Mouse (Mus musculus) CH12.LX (cell line): Measurements from ENCODE around the gene Gpx7. TPM values are rescaled to one million over a fixed set of nuclear protein-coding genes. Genes with fewer than 3 reads are reported as not detected.

Experiments used
- DNase-seq: peaks from one replicate; pipeline ENCODE4 v3.0.0-alpha.2; 2013; ENCODE audit errors: extremely low read depth
- H3K27ac ChIP-seq: 2 replicates; pipeline ENCODE4 v1.5.1; 2012; ENCODE audit warnings: low read depth, mild to moderate bottlenecking, control low read depth, moderate library complexity; ENCODE audit not compliant: insufficient read depth
- H3K27me3 ChIP-seq: replicated peaks from 2 replicates; pipeline ENCODE3; 2012; ENCODE audit warnings: inconsistent platforms
- H3K36me3 ChIP-seq, 2 experiments: replicated peaks in 1 of 2; 2 replicates each; pipeline versions ENCODE3 to v1.6.1; 2012; ENCODE audit warnings: inconsistent platforms in 1 of 2, low read length in 1 of 2, mild to moderate bottlenecking in 1 of 2, mixed read lengths in 1 of 2, moderate library complexity in 1 of 2; ENCODE audit not compliant: control insufficient read depth in 1 of 2, insufficient read depth in 1 of 2
- H3K4me1 ChIP-seq, 2 experiments: 2 replicates each; pipeline ENCODE4 v1.6.1; 2012; ENCODE audit warnings: inconsistent platforms in 1 of 2, moderate library complexity in 1 of 2; ENCODE audit not compliant: insufficient read depth in 2 of 2, control insufficient read depth in 1 of 2
- H3K4me2 ChIP-seq: 2 replicates; pipeline ENCODE4 v1.6.1; 2012; ENCODE audit warnings: low read depth, mild to moderate bottlenecking, control low read depth; ENCODE audit not compliant: poor library complexity, insufficient read depth, severe bottlenecking
- H3K4me3 ChIP-seq, 3 experiments: fragments of 150-350 bp in 1 of 3; sonication (generic) in 1 of 3; replicated peaks in 1 of 3; 2 replicates each; pipeline versions ENCODE3 to v1.5.1; 2011 to 2012; ENCODE audit warnings: low read depth in 2 of 3, low read length in 2 of 3, mild to moderate bottlenecking in 2 of 3, moderate library complexity in 2 of 3, control low read depth in 1 of 3, improper control_type of control experiment in 1 of 3, inconsistent platforms in 1 of 3, mixed read lengths in 1 of 3; ENCODE audit not compliant: poor library complexity in 1 of 3
- H3K79me2 ChIP-seq: replicated peaks from 2 replicates; pipeline ENCODE4 v1.6.1; 2012; ENCODE audit warnings: mild to moderate bottlenecking, moderate library complexity; ENCODE audit not compliant: control insufficient read depth, poor library complexity, insufficient read depth, severe bottlenecking; ENCODE audit errors: extremely low read depth
- H3K9ac ChIP-seq: 2 replicates; pipeline ENCODE4 v1.6.1; 2012; ENCODE audit warnings: low read depth, mild to moderate bottlenecking, control low read depth, moderate library complexity; ENCODE audit not compliant: insufficient read depth
- H3K9me3 ChIP-seq: replicated peaks from 2 replicates; pipeline ENCODE3; 2012; ENCODE audit warnings: low read length, inconsistent platforms, mixed read lengths
- CHD2 ChIP-seq: IDR thresholded peaks from 2 replicates; pipeline ENCODE4 v1.6.1; 2011; ENCODE audit warnings: low read length, improper control_type of control experiment
- CTCF ChIP-seq, 2 experiments: IDR thresholded peaks in 1 of 2; conservative IDR thresholded peaks in 1 of 2; 2 replicates each; pipeline ENCODE4 v1.5.1; 2011 to 2012; ENCODE audit warnings: low read depth in 2 of 2, low read length in 2 of 2, improper control_type of control experiment in 1 of 2, inconsistent platforms in 1 of 2, mild to moderate bottlenecking in 1 of 2, moderate library complexity in 1 of 2
- ETS1 ChIP-seq: conservative IDR thresholded peaks from 2 replicates; pipeline ENCODE4 v1.6.1; 2012; ENCODE audit warnings: low read depth, mild to moderate bottlenecking, inconsistent platforms, low read length, improper control_type of control experiment, moderate library complexity
- HCFC1 ChIP-seq: IDR thresholded peaks from 2 replicates; pipeline ENCODE4 v1.6.1; 2012; ENCODE audit warnings: low read depth, mild to moderate bottlenecking, inconsistent platforms, low read length, improper control_type of control experiment
- IRF4 ChIP-seq: IDR thresholded peaks from 2 replicates; pipeline ENCODE4 v1.6.1; 2014; ENCODE audit warnings: low read depth, mild to moderate bottlenecking, inconsistent platforms, low read length, improper control_type of control experiment
- JUND ChIP-seq: conservative IDR thresholded peaks from 2 replicates; pipeline ENCODE4 v1.6.1; 2011; ENCODE audit warnings: low read depth, low read length, improper control_type of control experiment
- MAFK ChIP-seq: IDR thresholded peaks from 2 replicates; pipeline ENCODE4 v1.6.1; 2011; ENCODE audit warnings: low read length, improper control_type of control experiment; ENCODE audit not compliant: insufficient replicate concordance
- MAX ChIP-seq: IDR thresholded peaks from 2 replicates; pipeline ENCODE4 v1.6.1; 2011; ENCODE audit warnings: low read length, improper control_type of control experiment
- MEF2A ChIP-seq: IDR thresholded peaks from 2 replicates; pipeline ENCODE4 v1.6.1; 2014; ENCODE audit warnings: low read depth, mild to moderate bottlenecking, inconsistent platforms, low read length, improper control_type of control experiment, borderline replicate concordance
- MXI1 ChIP-seq: IDR thresholded peaks from 2 replicates; pipeline ENCODE4 v1.6.1; 2011; ENCODE audit warnings: mild to moderate bottlenecking, low read depth, low read length, improper control_type of control experiment
- NRF1 ChIP-seq: IDR thresholded peaks from 2 replicates; pipeline ENCODE4 v1.6.1; 2014; ENCODE audit warnings: low read depth, mild to moderate bottlenecking, inconsistent platforms, low read length, improper control_type of control experiment, moderate library complexity
- PAX5 ChIP-seq: IDR thresholded peaks from 2 replicates; pipeline ENCODE4 v1.6.1; 2012; ENCODE audit warnings: low read length, inconsistent platforms, mixed read lengths
- POLR2A ChIP-seq: IDR thresholded peaks from 2 replicates; pipeline ENCODE4 v1.6.1; 2011; ENCODE audit warnings: low read depth, mild to moderate bottlenecking, improper control_type of control experiment, low read length
- POLR2AphosphoS2 ChIP-seq: IDR thresholded peaks from 2 replicates; pipeline ENCODE4 v1.6.1; 2011; ENCODE audit warnings: low read depth, low read length, improper control_type of control experiment
- RAD21 ChIP-seq: IDR thresholded peaks from 2 replicates; pipeline ENCODE4 v1.6.1; 2011; ENCODE audit warnings: low read depth, mild to moderate bottlenecking, low read length, improper control_type of control experiment, moderate library complexity
- RCOR1 ChIP-seq: conservative IDR thresholded peaks from 2 replicates; pipeline ENCODE4 v1.6.1; 2012; ENCODE audit warnings: low read depth, mild to moderate bottlenecking, inconsistent platforms, low read length, improper control_type of control experiment
- SIN3A ChIP-seq: IDR thresholded peaks from 2 replicates; pipeline ENCODE4 v1.6.1; 2012; ENCODE audit warnings: low read length, improper control_type of control experiment, inconsistent platforms
- SMC3 ChIP-seq: IDR thresholded peaks from 2 replicates; pipeline ENCODE4 v1.6.1; 2011; ENCODE audit warnings: low read depth, low read length, improper control_type of control experiment
- TBP ChIP-seq: conservative IDR thresholded peaks from 2 replicates; pipeline ENCODE4 v1.6.1; 2011; ENCODE audit warnings: low read depth, low read length, improper control_type of control experiment
- TCF12 ChIP-seq: IDR thresholded peaks from 2 replicates; pipeline ENCODE4 v1.6.1; 2014; ENCODE audit warnings: low read depth, mild to moderate bottlenecking, inconsistent platforms, low read length, improper control_type of control experiment
- UBTF ChIP-seq: IDR thresholded peaks from 2 replicates; pipeline ENCODE4 v1.6.1; 2012; ENCODE audit warnings: low read depth, mild to moderate bottlenecking, inconsistent platforms, low read length, improper control_type of control experiment, moderate library complexity
- USF2 ChIP-seq: conservative IDR thresholded peaks from 2 replicates; pipeline ENCODE4 v1.6.1; 2011; ENCODE audit warnings: low read depth, low read length, improper control_type of control experiment
- ZNF384 ChIP-seq: IDR thresholded peaks from 2 replicates; pipeline ENCODE4 v1.6.1; 2012; ENCODE audit warnings: low read depth, low read length, improper control_type of control experiment, inconsistent platforms
- dilution Hi-C: fragments of 300-500 bp; cut with MboI; formaldehyde crosslinking; loops from 2 replicates; pipeline ENCODE4 v1.14.3; 2020; ENCODE audit warnings: low sequenced_read_pairs; ENCODE audit not compliant: extremely low pct_unique_long_range_greater_than_20kb, extremely low pct_ligation_motif_present
- in situ Hi-C: fragments of 300-500 bp; cut with MboI; formaldehyde crosslinking; loops from 3 replicates; pipeline ENCODE4 v1.14.3; 2019; ENCODE audit warnings: low sequenced_read_pairs, low pct_ligation_motif_present, low pct_unique_long_range_greater_than_20kb, mixed read lengths
- polyA plus RNA-seq: library from polyadenylated mRNA; unstranded; fragments of >175 nt; gene quantifications from 2 replicates; pipeline ENCODE4 v1.2.1, GENCODE M21; 2012; ENCODE audit warnings: low read depth; ENCODE audit not compliant: insufficient read length
- total RNA-seq, 2 experiments: library from RNA; depleted of rRNA; stranded (reverse); fragments of 300-350 nt in 1 of 2; fragments of >200 nt in 1 of 2; gene quantifications; 2 replicates each; pipeline ENCODE4 v1.2.3; 2012 to 2014

The Gpx7 gene
- total and polyA plus RNA-seq, 3 experiments: not detected

GRCm38 (mm10) chr4:108430656-108431560 is 24.1 kb upstream of the Gpx7 start:
- no peak for DNase-seq
- Histone ChIP-seq H3K9me3 (no peaks in the 10 kb centered on the region), H3K79me2 (no peaks in the 10 kb centered on the region; the same call in 1 of the 2 replicates), H3K9ac (no peak overlapping the region), H3K36me3 (no peaks in the 10 kb centered on the region), H3K4me1 (peaks cover 0 to 11% of the 10 kb centered on the region in 2 experiments; a peak in 2 of 4 replicates), H3K4me3 (no peak overlapping the region), H3K27ac (no peak overlapping the region), H3K4me2 (no peak overlapping the region), H3K27me3 (no peaks in the 10 kb centered on the region)
- dilution Hi-C loops (no loop called here), in situ Hi-C loops (no loop called here)
- TF ChIP-seq IRF4 (no peak), CTCF (conservative IDR thresholded peaks at IDR 0.05 in 1 of 2, IDR thresholded peaks at IDR 0.05 in 1 of 2; ENCODE audit: low read depth in 2 of 2, low read length in 2 of 2) (no peak), SMC3 (no peak), USF2 (no peak), ZNF384 (no peak)

- dilution Hi-C loops: no loop called here
- H3K4me1 ChIP-seq: peaks cover 0 to 11% of the 10 kb centered on the region in 2 experiments; a peak in 2 of 4 replicates
These were observed 21.6 kb upstream of the Gpx7 start for GRCm38 (mm10) chr4:108428341-108428721.

More at GRCm38 (mm10) chr4:108428341-108428721, 21.6 kb upstream of the Gpx7 start:
- in situ Hi-C loops: no loop called here
- TF ChIP-seq UBTF (no peak), USF2 (no peak), SIN3A (no peak), TBP (no peak), POLR2A (no peak), HCFC1 (no peak), MAFK (no peak), MEF2A (no peak), NRF1 (no peak), MAX (no peak), RCOR1 (no peak), PAX5 (no peak), JUND (no peak), RAD21 (no peak), TCF12 (no peak), POLR2AphosphoS2 (no peak), CTCF (conservative IDR thresholded peaks at IDR 0.05 in 1 of 2, IDR thresholded peaks at IDR 0.05 in 1 of 2; ENCODE audit: low read depth in 2 of 2, low read length in 2 of 2) (no peak), ETS1 (no peak), MXI1 (no peak), CHD2 (no peak)
- TF ChIP-seq, all 38 proteins: peak for 0
- Histone ChIP-seq H3K79me2 (no peaks in the 10 kb centered on the region; the same call in 1 of the 2 replicates), H3K27me3 (no peaks in the 10 kb centered on the region), H3K27ac (no peak overlapping the region), H3K9me3 (no peaks in the 10 kb centered on the region), H3K4me3 (no peak overlapping the region), H3K36me3 (no peaks in the 10 kb centered on the region), H3K4me2 (no peak overlapping the region), H3K9ac (no peak overlapping the region)
- DNase-seq: no peak
